Comparison of ENCODE assay signal across 8 mouse cellular contexts in the genomic region with DNA sequence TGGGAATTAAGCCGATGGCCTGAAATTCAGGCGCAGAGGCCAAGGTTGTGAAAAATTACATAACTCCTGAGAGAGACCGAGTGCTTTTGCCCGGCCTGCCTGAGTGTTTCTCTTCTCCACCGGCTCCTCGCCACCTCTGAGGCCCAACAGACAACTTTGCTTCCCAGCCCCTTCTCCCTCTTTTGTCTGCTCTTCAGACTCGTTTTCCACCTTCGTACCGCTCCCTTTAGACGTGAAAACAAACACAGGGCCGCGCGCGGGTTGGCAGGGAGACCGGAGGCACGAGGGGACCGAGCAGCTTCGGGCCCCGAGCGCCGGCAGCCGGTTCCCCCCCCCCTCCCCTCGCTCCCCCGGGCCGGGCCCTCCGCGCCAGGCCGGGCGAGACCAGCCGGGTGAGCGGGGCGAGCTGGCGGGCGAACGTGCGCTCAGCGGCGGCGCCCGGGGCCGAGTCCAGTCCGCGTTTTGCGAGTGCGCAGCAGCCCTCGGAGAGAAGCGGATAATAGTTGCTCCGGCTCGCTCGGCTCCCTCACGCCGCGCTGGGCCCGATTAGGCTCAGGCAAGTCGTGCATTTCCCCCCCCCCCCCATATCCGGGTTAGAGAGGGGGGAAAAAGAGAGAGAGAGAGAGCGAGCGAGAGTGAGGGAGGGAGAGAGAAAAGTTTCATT. TPM values are rescaled to one million over a fixed set of nuclear protein-coding genes. Genes with fewer than 3 reads are reported as not detected.
A peak's percentile ranks its signal among the peaks of the same experiment; 100 is the strongest.
DNase-seq lines count a peak whose midpoint lies in the region; ATAC-seq and TF ChIP-seq lines count a peak whose summit lies in the region.

A gene (plus strand): TSS at position 493 of the 664 bp plus-strand sequence.

- peak; percentile 47; the same call in 1 of the 2 replicates for ATAC-seq in G1E (ENCODE audit: extremely low read depth, insufficient number of reproducible peaks, low FRiP score, poor library complexity, severe bottlenecking)
- peak; percentile 66 for ATAC-seq in forebrain, embryonic 16.5 days
- peak; percentile 80 for ATAC-seq in lung, embryonic 16.5 days (ENCODE audit: low read depth)

- H3K4me1 ChIP-seq in G1E (ENCODE audit: insufficient read depth, low read depth, low read length) = peaks cover 16% of the 10 kb centered on the region
- peaks cover 18% of the 10 kb centered on the region for H3K4me1 ChIP-seq in forebrain, embryonic 16.5 days (replicated peaks; ENCODE audit: control insufficient read depth, insufficient read depth, low read length)
- H3K4me1 ChIP-seq in lung, embryonic 16.5 days (replicated peaks; ENCODE audit: control insufficient read depth, insufficient read depth, low read length) = peaks cover 2% of the 10 kb centered on the region; the same call in 1 of the 2 replicates

- no peaks in the 10 kb centered on the region for H3K9me3 ChIP-seq in G1E (replicated peaks)
- H3K9me3 ChIP-seq in forebrain, embryonic 16.5 days (ENCODE audit: control insufficient read depth, low read length) = no peaks in the 10 kb centered on the region
- H3K9me3 ChIP-seq in lung, embryonic 16.5 days (ENCODE audit: control insufficient read depth, low read length) = no peaks in the 10 kb centered on the region

- H3K27me3 ChIP-seq in G1E (ENCODE audit: insufficient read depth, low read length) = no peaks in the 10 kb centered on the region
- H3K27me3 ChIP-seq in forebrain, embryonic 16.5 days (replicated peaks; ENCODE audit: control insufficient read depth, insufficient read depth, low read length) = no peaks in the 10 kb centered on the region
- H3K27me3 ChIP-seq in lung, embryonic 16.5 days (ENCODE audit: control insufficient read depth, insufficient read depth, low read depth, low read length) = no peaks in the 10 kb centered on the region

- no peaks in the 10 kb centered on the region for H3K36me3 ChIP-seq in G1E (replicated peaks)
- no peaks in the 10 kb centered on the region for H3K36me3 ChIP-seq in forebrain, embryonic 16.5 days (ENCODE audit: control insufficient read depth, insufficient read depth)
- H3K36me3 ChIP-seq in lung, embryonic 16.5 days (ENCODE audit: control insufficient read depth, insufficient read depth, low read length) = no peaks in the 10 kb centered on the region

- H3K4me2 ChIP-seq in forebrain, embryonic 16.5 days (ENCODE audit: low read length) = peak within 1 kb of the TSS; percentile 74
- peak within 1 kb of the TSS; percentile 61 for H3K4me2 ChIP-seq in lung, embryonic 16.5 days (ENCODE audit: low read depth, low read length)

- WGBS in forebrain, embryonic 16.5 days = under 1% methylated on average over 46 of the region's 58 CpGs
- WGBS in lung, embryonic 16.5 days = under 1% methylated on average over 55 of the region's 58 CpGs

- H3K4me3 ChIP-seq in G1E (ENCODE audit: low read depth, low read length) = peak within 1 kb of the TSS; percentile 82
- peak within 1 kb of the TSS; percentile 88 for H3K4me3 ChIP-seq in forebrain, embryonic 16.5 days (replicated peaks; ENCODE audit: low read length)
- peak within 1 kb of the TSS; percentile 80 for H3K4me3 ChIP-seq in layer of hippocampus, adult 2 months
- peak within 1 kb of the TSS; percentile 90 for H3K4me3 ChIP-seq in lung, embryonic 16.5 days (ENCODE audit: low read length)

- peak within 1 kb of the TSS; percentile 100 for H3K27ac ChIP-seq in forebrain, embryonic 16.5 days (ENCODE audit: low read length)
- peak within 1 kb of the TSS; percentile 100 for H3K27ac ChIP-seq in layer of hippocampus, adult 2 months
- peak within 1 kb of the TSS; percentile 100 for H3K27ac ChIP-seq in lung, embryonic 16.5 days (ENCODE audit: low read length)

- TF ChIP-seq CTCF in G1E (IDR thresholded peaks at IDR 0.05; ENCODE audit: low read depth, low read length) = no peak
- no peak for TF ChIP-seq CTCF in layer of hippocampus, adult 2 months (conservative IDR thresholded peaks at IDR 0.05)

- peak; percentile 81 for DNase-seq in G1E (ENCODE audit: low spot score)
- peak; percentile 78 to 86 for DNase-seq in cerebellum, adult 18-20 months
- DNase-seq in heart, postnatal 25 days (ENCODE audit: low spot score) = peak; percentile 64
- DNase-seq in layer of hippocampus, adult 2 months (ENCODE audit: low spot score in 2 of 2) = peak; percentile 66 to 70
- DNase-seq in ovary, adult 18-20 months (ENCODE audit: low spot score) = peak; percentile 72
- DNase-seq in thymus, postnatal 0 days (ENCODE audit: low spot score) = peak; percentile 87

- intact Hi-C loops in heart, postnatal 25 days (cut with DNase I) = loop anchor here (1.0 to 5.0 kb wide), 3 partner anchors 86 to 217 kb away; no protein-coding TSS in a partner anchor

- peak within 1 kb of the TSS; percentile 99 for H3K9ac ChIP-seq in forebrain, embryonic 16.5 days (replicated peaks; ENCODE audit: low read depth, low read length)
- peak within 1 kb of the TSS; percentile 99 for H3K9ac ChIP-seq in lung, embryonic 16.5 days (ENCODE audit: low read length)

RNA-seq across cellular contexts. Expression of the gene that starts here (rescaled TPM):
- total RNA-seq in G1E (2014; fragmentation: Nextera tagmentation) = 37.0 and 49.1 TPM in 2 replicates
- total RNA-seq in G1E (2017) = 11.6 and 12.2 TPM in 2 replicates
- 32.4 and 45.0 TPM in 2 replicates for polyA plus RNA-seq in G1E (2012)
- 15.1 and 15.3 TPM in 2 replicates for polyA plus RNA-seq in forebrain, embryonic 16.5 days (2015; fragmentation: Nextera tagmentation; extraction: Ambion mirVana)
- 10 to 100 TPM; 28.2 to 32.0 TPM for total RNA-seq in heart, postnatal 25 days (2021)
- 100 to 1,000 TPM; 114 to 119 TPM for total RNA-seq in layer of hippocampus, adult 2 months (2021)
- polyA plus RNA-seq in lung, embryonic 16.5 days (2015; fragmentation: Nextera tagmentation; extraction: Ambion mirVana) = 10.2 and 10.6 TPM in 2 replicates
- polyA plus RNA-seq in thymus, postnatal 0 days (2015; fragmentation: Nextera tagmentation; extraction: Ambion mirVana) = 10.9 and 12.6 TPM in 2 replicates

Comparison
In these comparisons a context has a peak if more than half of its experiments do, and no peak if none do; other contexts are left out.
1. Peak in every context shown above with its lines: DNase-seq, ATAC-seq, H3K4me3 ChIP-seq and H3K27ac ChIP-seq.